Mouse (Mus musculus) intestine, embryonic 14.5 days (tissue): Measurements from ENCODE around the gene Mms19. TPM values are rescaled to one million over a fixed set of nuclear protein-coding genes. Genes with fewer than 3 reads are reported as not detected.

Experiments
- ATAC-seq: fragments of 200-750 bp; cut with Nextera tagmentation; replicated peaks from 2 replicates; pipeline ENCODE4 v1.8.0; 2017; ENCODE audit warnings: low read depth, moderate number of reproducible peaks, moderate TSS enrichment, moderate library complexity; ENCODE audit not compliant: low FRiP score, low TSS enrichment
- DNase-seq: peaks from one replicate; pipeline ENCODE4 v3.0.0-alpha.2; 2018; ENCODE audit warnings: low spot score
- H3K27ac ChIP-seq: fragments of 300-500 bp; sonication (generic); 2 replicates; pipeline ENCODE4 v1.5.1; 2014; ENCODE audit warnings: low read depth, mild to moderate bottlenecking, control low read depth
- H3K27me3 ChIP-seq: fragments of 300-500 bp; sonication (generic); replicated peaks from 2 replicates; pipeline ENCODE4 v1.6.1; 2014; ENCODE audit warnings: low read length, control low read depth; ENCODE audit not compliant: control insufficient read depth, insufficient read depth
- H3K36me3 ChIP-seq: fragments of 300-500 bp; sonication (generic); 2 replicates; pipeline ENCODE4 v1.6.1; 2014; ENCODE audit warnings: low read length, control low read depth; ENCODE audit not compliant: control insufficient read depth, insufficient read depth
- H3K4me1 ChIP-seq: fragments of 300-500 bp; sonication (generic); replicated peaks from 2 replicates; pipeline ENCODE4 v1.6.1; 2014; ENCODE audit warnings: low read length, control low read depth, mixed read lengths; ENCODE audit not compliant: control insufficient read depth, insufficient read depth
- H3K4me2 ChIP-seq: fragments of 300-500 bp; sonication (generic); 2 replicates; pipeline ENCODE4 v1.6.1; 2014; ENCODE audit warnings: low read length
- H3K4me3 ChIP-seq: fragments of 300-500 bp; sonication (generic); 2 replicates; pipeline ENCODE4 v1.5.1; 2014; ENCODE audit warnings: low read depth, low read length, control low read depth, mixed read lengths
- H3K9ac ChIP-seq: fragments of 300-500 bp; sonication (generic); 2 replicates; pipeline ENCODE4 v1.6.1; 2014; ENCODE audit warnings: mild to moderate bottlenecking, low read length
- H3K9me3 ChIP-seq: fragments of 300-500 bp; sonication (generic); 2 replicates; pipeline ENCODE4 v1.6.1; 2016; ENCODE audit warnings: low read length, control low read depth; ENCODE audit not compliant: control insufficient read depth
- WGBS: fragments of 180-500 bp; shearing (Covaris S2); extraction: QIAGEN DNeasy Blood & Tissue Kit; methylation state at CpG from one replicate; pipeline ENCODE4 v1.1.7; 2014; 5-methylcytosine and 5-hydroxymethylcytosine counted together
- polyA plus RNA-seq: library from polyadenylated mRNA; unstranded; fragments of >200 nt; fragmentation: Nextera tagmentation; extraction: Ambion mirVana; gene quantifications from 2 replicates; pipeline ENCODE4 v1.2.1, GENCODE M21; 2014

Gene Mms19
- polyA plus RNA-seq, 1 experiment from 2014 or later: 36.3 TPM

DNA sequence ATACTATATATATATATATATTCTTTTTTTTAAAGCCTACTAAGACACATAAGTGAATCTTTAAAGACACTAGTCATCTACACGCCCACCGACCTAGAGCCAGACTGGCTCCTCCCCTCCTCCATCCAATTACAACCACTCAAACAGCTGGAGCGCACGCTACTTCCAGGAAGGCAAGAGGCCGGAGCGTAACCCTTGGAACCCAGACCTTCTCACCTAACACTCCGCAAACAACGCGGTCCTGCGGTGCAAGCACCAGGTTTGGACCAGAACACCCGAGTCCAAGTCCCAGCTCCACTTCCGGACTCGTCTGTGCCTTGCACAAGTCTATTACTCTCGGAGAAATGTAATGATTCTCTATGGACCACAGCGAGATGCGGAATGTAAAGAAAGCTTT is 537 bp downstream of the Mms19 start:
- Histone ChIP-seq H3K27ac (peak overlapping the region; percentile 83), H3K36me3 (0 out of 2 replicates have a peak, but pooled peaks cover 2% of the 10 kb centered on the region), H3K4me2 (peak overlapping the region; percentile 73), H3K27me3 (no peaks in the 10 kb centered on the region), H3K9ac (peak overlapping the region; percentile 59), H3K4me3 (peak overlapping the region; percentile 72), H3K9me3 (no peaks in the 10 kb centered on the region), H3K4me1 (peaks cover 11% of the 10 kb centered on the region)
- DNase-seq: no peak
- WGBS: under 1% methylated on average over 16 of the region's 16 CpGs
- 0 out of 2 replicates have a peak, but pooled peaks have one; percentile 11 for ATAC-seq

DNA sequence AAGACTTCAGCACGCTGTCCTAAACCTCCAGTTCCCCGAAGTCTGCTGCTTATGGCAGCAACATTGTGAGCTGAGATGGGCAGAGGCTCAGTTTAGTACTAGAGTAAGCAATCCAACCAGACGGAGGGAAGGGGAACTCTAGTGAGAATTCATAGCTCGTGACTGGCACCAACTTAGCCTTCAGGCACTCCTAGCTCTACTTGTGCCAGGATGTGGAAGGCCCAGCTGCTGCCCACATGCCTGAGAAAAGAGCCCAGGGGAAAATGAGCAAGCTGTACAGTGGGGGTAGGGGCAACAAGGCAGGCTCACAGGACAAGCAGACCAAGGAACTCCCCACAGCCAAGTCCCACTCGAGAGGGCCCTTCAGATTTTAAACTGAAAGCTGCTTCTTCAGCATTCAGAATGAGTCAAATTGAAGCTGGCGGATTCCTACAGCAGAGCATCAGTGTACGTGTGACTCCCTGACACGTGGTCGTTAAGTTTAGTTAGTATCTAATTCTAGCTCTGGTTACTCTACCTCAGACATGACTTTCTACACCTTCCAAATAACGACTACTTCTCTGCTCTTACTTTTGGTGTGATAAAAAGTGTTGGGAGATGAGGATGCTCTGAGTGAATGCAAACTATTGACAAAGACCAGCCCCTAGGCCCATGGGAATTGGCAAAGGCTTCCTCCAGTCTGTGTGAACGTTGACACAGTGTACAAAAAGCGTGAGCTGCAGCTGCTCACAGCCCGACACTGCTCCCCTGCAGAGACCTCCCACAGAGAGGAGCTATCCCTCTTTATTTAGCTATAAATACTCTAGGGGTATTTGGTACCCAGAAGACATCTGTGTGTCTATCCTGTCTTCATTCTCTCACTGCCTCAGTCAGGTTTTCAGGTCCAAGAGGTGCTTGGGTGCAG is 6.8 kb downstream of the Mms19 start:
- H3K36me3 ChIP-seq: peaks cover 9% of the 10 kb centered on the region; the same call in 1 of the 2 replicates
- ATAC-seq: no peak
- H3K4me3 ChIP-seq: no peak overlapping the region
- no peaks in the 10 kb centered on the region; the same call in 1 of the 2 replicates for H3K4me1 ChIP-seq
- DNase-seq: no peak
- no peak overlapping the region for H3K4me2 ChIP-seq
- no peak overlapping the region for H3K9ac ChIP-seq
- WGBS: 65% methylated on average over 13 of the region's 13 CpGs
- H3K27me3 ChIP-seq: no peaks in the 10 kb centered on the region
- no peak overlapping the region; the same call in 1 of the 2 replicates for H3K27ac ChIP-seq
- H3K9me3 ChIP-seq: no peaks in the 10 kb centered on the region

DNA sequence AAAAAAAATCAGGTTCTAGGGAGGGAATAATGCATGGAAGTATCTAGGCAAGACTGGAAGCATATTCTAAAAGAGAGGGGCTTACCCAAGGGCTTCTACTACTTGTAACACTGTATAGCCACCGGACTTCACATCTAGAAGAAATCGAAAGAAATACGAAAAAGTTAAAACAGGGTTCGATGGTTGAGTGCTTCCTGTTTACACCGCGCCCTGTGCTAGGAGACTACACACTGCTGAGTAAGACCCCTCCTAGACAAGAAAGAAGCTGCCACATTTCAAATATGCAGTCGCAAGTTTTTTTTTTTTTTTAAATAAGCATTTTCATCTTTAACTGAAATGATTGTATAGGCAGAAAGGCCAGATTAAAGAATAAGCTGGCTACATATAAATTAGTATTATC is 11.3 kb downstream of the Mms19 start:
- Histone ChIP-seq H3K9me3 (no peaks in the 10 kb centered on the region), H3K36me3 (peaks cover 44% of the 10 kb centered on the region), H3K4me2 (no peak overlapping the region), H3K9ac (no peak overlapping the region), H3K27ac (no peak overlapping the region), H3K4me1 (no peaks in the 10 kb centered on the region; the same call in 1 of the 2 replicates), H3K4me3 (no peak overlapping the region), H3K27me3 (no peaks in the 10 kb centered on the region)
- DNase-seq (no peak), ATAC-seq (no peak)
- WGBS: 92% methylated on average over 7 of the region's 7 CpGs

DNA sequence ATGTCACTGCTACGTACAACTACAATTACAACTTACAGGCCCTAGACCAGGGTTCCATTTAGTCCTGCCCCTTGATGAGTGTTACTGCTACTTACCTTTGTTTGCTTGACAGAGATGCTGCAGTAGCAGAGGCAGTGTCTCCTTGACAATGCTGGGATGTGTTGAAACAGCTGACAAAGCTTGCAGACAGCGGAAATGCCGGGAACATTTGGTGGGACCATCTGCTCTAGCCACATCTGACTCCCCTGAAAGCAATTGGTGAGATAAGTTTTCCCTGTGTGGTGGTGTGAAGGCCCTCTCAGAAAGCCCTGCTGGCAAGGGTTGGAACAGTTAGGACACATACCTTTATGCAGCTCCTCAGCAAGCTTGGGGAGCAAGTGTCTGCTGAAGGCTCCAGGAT is 27.4 kb downstream of the Mms19 start:
- H3K27me3 ChIP-seq: no peaks in the 10 kb centered on the region
- ATAC-seq (no peak), DNase-seq (no peak)
- no peak overlapping the region for H3K4me3 ChIP-seq
- peaks cover 97% of the 10 kb centered on the region for H3K36me3 ChIP-seq
- no peaks in the 10 kb centered on the region for H3K4me1 ChIP-seq
- H3K27ac ChIP-seq: no peak overlapping the region
- H3K4me2 ChIP-seq: no peak overlapping the region
- H3K9ac ChIP-seq: no peak overlapping the region
- H3K9me3 ChIP-seq: no peaks in the 10 kb centered on the region
- 94% methylated on average over 3 of the region's 3 CpGs for WGBS

DNA sequence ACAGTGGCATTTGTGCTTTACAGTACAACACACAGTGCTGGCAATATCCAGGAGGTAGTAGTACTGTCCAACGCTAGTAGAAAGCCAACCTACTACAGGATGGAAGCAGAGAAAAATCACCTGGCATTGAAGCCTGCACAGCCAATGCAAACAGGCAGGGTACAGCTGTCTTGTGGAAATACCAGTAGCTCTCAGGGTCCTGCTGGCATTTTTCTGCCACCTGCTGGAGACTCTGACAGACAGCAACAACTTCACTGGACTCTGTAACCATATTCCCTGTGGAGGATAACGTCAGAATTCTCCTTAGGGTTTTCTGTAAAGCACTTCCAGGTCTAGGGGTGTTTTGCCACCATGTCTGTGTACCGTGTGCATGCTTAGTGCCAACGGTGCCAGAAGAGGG is 28.7 kb downstream of the Mms19 start:
- DNase-seq (no peak), ATAC-seq (no peak)
- Histone ChIP-seq H3K9me3 (no peaks in the 10 kb centered on the region), H3K36me3 (peaks cover 97% of the 10 kb centered on the region), H3K4me3 (no peak overlapping the region), H3K4me1 (no peaks in the 10 kb centered on the region), H3K9ac (no peak overlapping the region), H3K4me2 (no peak overlapping the region), H3K27me3 (no peaks in the 10 kb centered on the region), H3K27ac (no peak overlapping the region)
- WGBS: 77% methylated on average over 4 of the region's 4 CpGs

DNA sequence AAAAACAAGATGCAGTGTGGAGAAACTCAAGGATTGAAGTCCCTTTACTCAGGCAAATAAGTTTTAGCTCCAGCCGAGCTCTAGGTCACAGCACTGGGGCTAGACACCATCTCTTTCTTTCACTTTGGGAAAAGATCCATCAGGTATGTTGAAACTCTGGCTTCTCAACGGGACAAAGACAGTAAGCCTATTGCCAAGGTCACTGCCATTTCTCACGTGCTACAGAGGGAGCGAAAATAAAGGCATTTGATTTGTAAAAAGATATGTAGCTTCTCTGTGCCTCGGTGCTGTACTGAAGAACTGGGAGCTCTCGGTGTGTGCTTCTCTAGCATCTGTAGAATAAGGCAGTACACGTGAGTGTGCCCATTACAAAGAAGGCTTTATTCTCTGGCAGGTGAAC is 37.1 kb downstream of the Mms19 start:
- no peak overlapping the region for H3K9ac ChIP-seq
- no peak overlapping the region for H3K27ac ChIP-seq
- no peak overlapping the region for H3K4me3 ChIP-seq
- H3K4me1 ChIP-seq: no peaks in the 10 kb centered on the region
- ATAC-seq (no peak), DNase-seq (no peak)
- peaks cover 98% of the 10 kb centered on the region for H3K36me3 ChIP-seq
- H3K27me3 ChIP-seq: no peaks in the 10 kb centered on the region
- WGBS: 87% methylated on average over 7 of the region's 7 CpGs
- no peak overlapping the region for H3K4me2 ChIP-seq
- no peaks in the 10 kb centered on the region for H3K9me3 ChIP-seq

DNA sequence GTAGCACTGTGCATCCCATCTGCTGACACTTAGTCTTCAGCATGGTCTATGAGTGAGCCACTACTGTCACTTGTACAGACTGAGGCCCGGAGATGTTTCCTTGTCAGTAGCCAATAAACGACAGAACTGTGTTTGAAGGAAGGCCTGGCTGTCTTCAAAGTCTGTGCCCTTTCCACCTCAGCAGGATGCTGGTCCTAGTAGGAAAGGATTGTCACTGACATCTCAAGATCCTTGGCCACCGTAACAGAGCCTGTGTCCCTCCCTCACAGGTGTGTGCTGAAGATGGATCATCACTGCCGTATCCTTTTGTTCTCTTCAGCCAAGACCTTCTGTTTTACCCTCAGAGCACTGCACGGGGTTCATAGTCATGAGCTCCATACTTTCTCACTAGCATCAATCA is 42.4 kb downstream of the Mms19 start:
- H3K9ac ChIP-seq: no peak overlapping the region
- H3K4me2 ChIP-seq: no peak overlapping the region
- no peaks in the 10 kb centered on the region for H3K27me3 ChIP-seq
- no peak for ATAC-seq
- no peak for DNase-seq
- H3K36me3 ChIP-seq: peaks cover 73% of the 10 kb centered on the region
- no peak overlapping the region for H3K4me3 ChIP-seq
- H3K27ac ChIP-seq: no peak overlapping the region
- H3K4me1 ChIP-seq: peaks cover 9% of the 10 kb centered on the region
- H3K9me3 ChIP-seq: no peaks in the 10 kb centered on the region
- WGBS: 88% methylated on average over 5 of the region's 5 CpGs

DNA sequence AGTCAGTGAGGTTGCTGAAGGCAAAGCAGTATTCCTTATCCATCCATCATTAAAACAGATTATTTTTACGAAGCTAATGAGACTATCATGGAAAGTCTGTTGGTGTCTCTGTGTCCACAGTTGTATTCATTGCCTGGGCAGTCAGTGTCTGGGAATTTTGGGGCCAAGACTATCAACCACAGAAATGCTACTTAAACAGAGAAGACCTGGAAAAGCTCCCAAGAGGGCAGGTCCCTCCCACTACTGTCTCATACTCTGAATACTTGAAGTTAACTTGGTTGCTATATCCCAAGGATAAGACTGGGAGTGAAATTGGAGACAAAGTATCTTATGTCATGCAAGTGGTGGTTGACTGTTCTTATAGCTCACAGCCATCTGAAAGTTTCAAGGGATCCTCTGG is 45.0 kb downstream of the Mms19 start:
- Histone ChIP-seq H3K4me2 (no peak overlapping the region), H3K4me3 (no peak overlapping the region), H3K4me1 (peaks cover 16% of the 10 kb centered on the region), H3K27ac (no peak overlapping the region), H3K9me3 (no peaks in the 10 kb centered on the region), H3K36me3 (peaks cover 51% of the 10 kb centered on the region), H3K9ac (no peak overlapping the region), H3K27me3 (no peaks in the 10 kb centered on the region)
- ATAC-seq (no peak), DNase-seq (no peak)
- WGBS: 89% methylated on average over 1 of the region's 1 CpGs

DNA sequence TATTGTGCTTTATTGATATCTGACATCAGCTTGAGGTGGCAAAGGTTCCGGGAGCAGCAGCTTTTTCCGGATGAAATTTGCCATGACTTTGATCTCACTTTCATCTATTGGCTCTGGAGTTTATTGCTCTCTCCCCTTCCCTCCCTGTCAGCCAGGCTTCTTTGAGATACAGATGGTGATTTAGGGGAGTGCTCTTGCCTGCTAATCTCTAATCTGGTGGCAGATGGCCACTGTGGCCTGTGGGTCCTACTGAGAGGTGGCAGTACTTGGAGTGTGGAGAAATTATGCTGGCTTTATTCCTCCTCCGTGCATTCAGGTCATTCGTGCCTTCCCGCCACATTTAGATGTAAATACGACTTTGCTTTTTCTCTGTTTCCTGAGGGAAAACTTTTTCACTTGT is 46.8 kb downstream of the Mms19 start:
- ATAC-seq: no peak

More for the DNA sequence above, 46.8 kb downstream of the Mms19 start:
- 24% methylated on average over 6 of the region's 6 CpGs for WGBS
- no peaks in the 10 kb centered on the region for H3K27me3 ChIP-seq
- H3K4me2 ChIP-seq: peak overlapping the region; percentile 92
- peak overlapping the region; percentile 80 for H3K4me3 ChIP-seq
- no peak for DNase-seq
- no peaks in the 10 kb centered on the region for H3K9me3 ChIP-seq
- H3K9ac ChIP-seq: peak overlapping the region; percentile 72
- peaks cover 16% of the 10 kb centered on the region for H3K4me1 ChIP-seq
- H3K27ac ChIP-seq: no peak overlapping the region
- peaks cover 46% of the 10 kb centered on the region for H3K36me3 ChIP-seq
